Mouse (Mus musculus): Measurements from ENCODE around the gene Dhtkd1. TPM values are rescaled to one million over a fixed set of nuclear protein-coding genes. Genes with fewer than 3 reads are reported as not detected.

Dhtkd1 gene
- total RNA-seq, 1 experiment, result 12.0 TPM

- Histone ChIP-seq H3K9ac (ENCODE audit: insufficient read depth, low read depth, low read length, poor library complexity, severe bottlenecking) (no peak overlapping the region), H3K36me3 (ENCODE audit: control insufficient read depth, insufficient read depth, low read length, poor library complexity, severe bottlenecking) (peaks cover 14% of the 10 kb centered on the region), H3K4me1 (ENCODE audit: control insufficient read depth in 2 of 2, insufficient read depth in 2 of 2, low read length in 2 of 2, poor library complexity in 1 of 2) (no peaks in the 10 kb centered on the region), H3K4me3 (ENCODE audit: insufficient read depth in 1 of 2, low read depth in 1 of 2, low read length in 2 of 2, poor library complexity in 1 of 2, severe bottlenecking in 1 of 2) (no peak overlapping the region), H3K9me3 (ENCODE audit: control insufficient read depth, insufficient read depth, low read depth, low read length) (no peaks in the 10 kb centered on the region), H3K27ac (ENCODE audit: insufficient read depth, low read depth, low read length, poor library complexity, severe bottlenecking) (no peak overlapping the region)
- in situ Hi-C loops (cut with MboI; ENCODE audit: low sequenced_read_pairs in 2 of 2, unreplicated experiment in 2 of 2), result no loop called here
- TF ChIP-seq HCFC1 (IDR thresholded peaks at IDR 0.05; ENCODE audit: borderline replicate concordance, insufficient read depth, low read length) (no peak), CHD2 (IDR thresholded peaks at IDR 0.05; ENCODE audit: low read depth, low read length) (no peak), MAFK (IDR thresholded peaks at IDR 0.05; ENCODE audit: insufficient read depth, low read depth, low read length) (no peak), ZC3H11A (IDR thresholded peaks at IDR 0.05; ENCODE audit: borderline replicate concordance, low read depth, low read length) (no peak), ZNF384 (IDR thresholded peaks at IDR 0.05; ENCODE audit: low read depth, low read length) (no peak)
- DNase-seq (ENCODE audit: low read depth, low spot score), result no peak
Measured at GRCm38 (mm10) chr2:5930291-5931054, 12.1 kb downstream of the Dhtkd1 start.

GRCm38 (mm10) chr2:5929793-5930192, 12.8 kb downstream of the Dhtkd1 start:
- DNase-seq (ENCODE audit: low read depth, low spot score), result no peak
- in situ Hi-C loops (cut with MboI; ENCODE audit: low sequenced_read_pairs in 2 of 2, unreplicated experiment in 2 of 2), result no loop called here
- H3K9ac ChIP-seq (ENCODE audit: insufficient read depth, low read depth, low read length, poor library complexity, severe bottlenecking), result no peak overlapping the region
- no peaks in the 10 kb centered on the region for H3K9me3 ChIP-seq (ENCODE audit: control insufficient read depth, insufficient read depth, low read depth, low read length)
- no peak overlapping the region for H3K4me3 ChIP-seq (ENCODE audit: insufficient read depth in 1 of 2, low read depth in 1 of 2, low read length in 2 of 2, poor library complexity in 1 of 2, severe bottlenecking in 1 of 2)
- TF ChIP-seq MAFK (IDR thresholded peaks at IDR 0.05; ENCODE audit: insufficient read depth, low read depth, low read length) (no peak), ZNF384 (IDR thresholded peaks at IDR 0.05; ENCODE audit: low read depth, low read length) (no peak), HCFC1 (IDR thresholded peaks at IDR 0.05; ENCODE audit: borderline replicate concordance, insufficient read depth, low read length) (no peak), CHD2 (IDR thresholded peaks at IDR 0.05; ENCODE audit: low read depth, low read length) (no peak), ZC3H11A (IDR thresholded peaks at IDR 0.05; ENCODE audit: borderline replicate concordance, low read depth, low read length) (no peak)
- no peaks in the 10 kb centered on the region for H3K4me1 ChIP-seq (ENCODE audit: control insufficient read depth in 2 of 2, insufficient read depth in 2 of 2, low read length in 2 of 2, poor library complexity in 1 of 2)
- H3K36me3 ChIP-seq (ENCODE audit: control insufficient read depth, insufficient read depth, low read length, poor library complexity, severe bottlenecking), result peaks cover 14% of the 10 kb centered on the region
- H3K27ac ChIP-seq (ENCODE audit: insufficient read depth, low read depth, low read length, poor library complexity, severe bottlenecking), result no peak overlapping the region

GRCm38 (mm10) chr2:5927481-5927880, 15.1 kb downstream of the Dhtkd1 start:
- in situ Hi-C loops (cut with MboI; ENCODE audit: low sequenced_read_pairs in 2 of 2, unreplicated experiment in 2 of 2), result no loop called here
- TF ChIP-seq HCFC1 (IDR thresholded peaks at IDR 0.05; ENCODE audit: borderline replicate concordance, insufficient read depth, low read length) (no peak), CHD2 (IDR thresholded peaks at IDR 0.05; ENCODE audit: low read depth, low read length) (no peak), MAFK (IDR thresholded peaks at IDR 0.05; ENCODE audit: insufficient read depth, low read depth, low read length) (no peak), ZNF384 (IDR thresholded peaks at IDR 0.05; ENCODE audit: low read depth, low read length) (no peak), ZC3H11A (IDR thresholded peaks at IDR 0.05; ENCODE audit: borderline replicate concordance, low read depth, low read length) (no peak)
- H3K4me3 ChIP-seq (ENCODE audit: insufficient read depth in 1 of 2, low read depth in 1 of 2, low read length in 2 of 2, poor library complexity in 1 of 2, severe bottlenecking in 1 of 2), result no peak overlapping the region
- no peak overlapping the region for H3K27ac ChIP-seq (ENCODE audit: insufficient read depth, low read depth, low read length, poor library complexity, severe bottlenecking)
- no peaks in the 10 kb centered on the region for H3K9me3 ChIP-seq (ENCODE audit: control insufficient read depth, insufficient read depth, low read depth, low read length)
- no peak for DNase-seq (ENCODE audit: low read depth, low spot score)
- peaks cover 16% of the 10 kb centered on the region for H3K36me3 ChIP-seq (ENCODE audit: control insufficient read depth, insufficient read depth, low read length, poor library complexity, severe bottlenecking)
- no peaks in the 10 kb centered on the region for H3K4me1 ChIP-seq (ENCODE audit: control insufficient read depth in 2 of 2, insufficient read depth in 2 of 2, low read length in 2 of 2, poor library complexity in 1 of 2)
- no peak overlapping the region for H3K9ac ChIP-seq (ENCODE audit: insufficient read depth, low read depth, low read length, poor library complexity, severe bottlenecking)

- DNase-seq (ENCODE audit: low read depth, low spot score), result no peak
- Histone ChIP-seq H3K4me3 (ENCODE audit: insufficient read depth in 1 of 2, low read depth in 1 of 2, low read length in 2 of 2, poor library complexity in 1 of 2, severe bottlenecking in 1 of 2) (no peak overlapping the region), H3K9ac (ENCODE audit: insufficient read depth, low read depth, low read length, poor library complexity, severe bottlenecking) (no peak overlapping the region), H3K4me1 (ENCODE audit: control insufficient read depth in 2 of 2, insufficient read depth in 2 of 2, low read length in 2 of 2, poor library complexity in 1 of 2) (no peaks in the 10 kb centered on the region), H3K9me3 (ENCODE audit: control insufficient read depth, insufficient read depth, low read depth, low read length) (no peaks in the 10 kb centered on the region), H3K36me3 (ENCODE audit: control insufficient read depth, insufficient read depth, low read length, poor library complexity, severe bottlenecking) (peaks cover 11% of the 10 kb centered on the region), H3K27ac (ENCODE audit: insufficient read depth, low read depth, low read length, poor library complexity, severe bottlenecking) (no peak overlapping the region)
- in situ Hi-C loops (cut with MboI; ENCODE audit: low sequenced_read_pairs in 2 of 2, unreplicated experiment in 2 of 2), result no loop called here
- TF ChIP-seq ZNF384 (IDR thresholded peaks at IDR 0.05; ENCODE audit: low read depth, low read length), result no peak
- TF ChIP-seq MAFK (IDR thresholded peaks at IDR 0.05; ENCODE audit: insufficient read depth, low read depth, low read length), result no peak
- TF ChIP-seq ZC3H11A (IDR thresholded peaks at IDR 0.05; ENCODE audit: borderline replicate concordance, low read depth, low read length), result no peak
- TF ChIP-seq CHD2 (IDR thresholded peaks at IDR 0.05; ENCODE audit: low read depth, low read length), result no peak
- TF ChIP-seq HCFC1 (IDR thresholded peaks at IDR 0.05; ENCODE audit: borderline replicate concordance, insufficient read depth, low read length), result no peak
Measured at GRCm38 (mm10) chr2:5923786-5924185, 18.8 kb downstream of the Dhtkd1 start.
